Mouse (Mus musculus) thymus, postnatal 25 days (tissue): ENCODE measurements at regions not wholly inside any gene's neighbourhood (a gene's known extent, or its start where the extent isn't known, plus 50 kb on each side); places are given as distances from the start of the nearest gene placed in this dataset.

Experiments
- DNase-seq: peaks from one replicate; pipeline ENCODE4 v3.0.0; 2022

DNA sequence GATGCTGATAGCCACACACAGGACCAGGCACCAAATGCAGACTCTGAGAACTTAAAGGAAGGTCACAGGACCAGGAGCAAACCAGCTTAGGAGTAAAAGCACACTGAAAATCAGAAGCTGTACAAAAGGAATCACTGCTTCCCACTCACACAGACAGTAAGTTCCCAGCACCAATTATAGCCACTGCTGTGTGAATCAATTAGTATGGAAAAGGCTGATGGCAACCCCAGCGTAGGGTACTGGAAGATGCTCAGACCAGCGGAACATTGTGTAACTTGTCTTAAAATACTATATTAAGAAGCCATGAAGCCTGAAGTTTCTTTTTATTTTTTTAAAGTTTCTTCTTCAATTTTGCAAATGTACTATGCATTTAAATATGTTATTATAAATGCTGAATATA, 115.8 kb downstream of the Lnpk start:
- no peak for DNase-seq

DNA sequence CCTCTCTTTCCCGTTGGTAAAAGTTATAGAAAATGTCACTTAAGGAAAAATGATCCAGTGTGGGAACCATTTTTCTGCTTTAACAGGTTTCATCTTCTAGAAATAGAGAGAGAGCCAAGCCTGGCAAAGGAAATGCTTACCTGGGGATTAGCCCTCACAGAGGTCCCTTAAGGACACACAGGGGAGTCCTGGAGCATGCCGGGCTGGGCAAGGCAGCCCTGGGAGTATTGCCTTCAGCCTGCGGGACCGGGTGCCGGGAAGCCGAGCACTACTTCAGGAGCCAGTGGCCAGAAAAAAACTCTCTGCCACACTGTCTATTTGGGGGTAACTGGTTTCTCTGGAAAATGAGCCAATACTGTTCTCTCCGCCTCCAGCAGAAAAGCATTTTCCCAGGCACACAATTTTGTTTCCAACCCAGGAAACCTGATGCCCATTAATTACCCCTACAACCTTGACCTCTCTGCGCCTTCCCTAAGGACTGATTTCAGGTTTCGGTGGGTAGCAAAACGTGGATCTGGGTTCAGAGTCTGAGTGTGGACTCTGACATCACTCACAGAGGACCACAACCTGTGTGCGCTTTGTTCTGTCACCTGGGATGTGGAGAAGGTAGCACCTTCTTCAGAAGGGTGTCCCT, 117.9 kb downstream of the Lnpk start:
- no peak for DNase-seq

DNA sequence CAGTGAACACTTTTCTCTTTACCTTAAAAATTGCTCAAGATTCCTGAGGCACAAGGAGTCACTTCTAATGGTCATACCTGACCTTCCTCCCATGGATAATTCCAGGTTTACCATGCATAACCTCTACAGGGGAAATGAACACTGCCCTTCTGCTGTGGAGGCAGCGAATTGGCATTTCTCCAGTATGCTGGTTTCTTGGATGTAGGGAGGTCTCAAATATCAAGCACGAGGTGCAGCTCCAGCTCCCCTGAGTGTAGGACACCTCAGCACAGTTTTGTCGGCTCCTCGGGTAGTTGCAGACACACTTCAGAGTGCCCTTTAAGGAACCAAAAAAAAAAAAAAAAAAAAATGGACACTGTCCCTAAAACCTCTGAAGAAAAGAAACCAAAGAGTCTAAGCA, 124.8 kb downstream of the Lnpk start:
- DNase-seq: no peak

DNA sequence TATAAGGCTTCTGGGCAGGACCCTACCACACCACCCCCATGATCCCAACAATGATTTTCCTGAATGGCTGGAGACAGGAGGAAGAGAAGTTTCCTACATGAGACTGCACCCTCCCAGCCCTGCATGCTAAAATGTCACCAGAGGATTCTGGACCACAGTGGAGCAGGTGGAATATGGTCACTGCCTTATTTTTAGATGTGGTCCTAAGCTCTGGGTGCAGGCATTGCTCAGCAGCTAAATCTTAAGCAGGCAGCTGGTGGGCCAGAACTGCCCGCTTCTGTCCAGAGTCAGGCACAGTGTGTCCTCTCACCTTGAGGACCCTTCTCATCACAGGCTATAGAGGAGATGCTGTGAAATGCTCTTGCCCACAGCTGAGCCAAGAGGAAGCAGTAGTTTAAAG, 126.6 kb downstream of the Lnpk start:
- DNase-seq: no peak

DNA sequence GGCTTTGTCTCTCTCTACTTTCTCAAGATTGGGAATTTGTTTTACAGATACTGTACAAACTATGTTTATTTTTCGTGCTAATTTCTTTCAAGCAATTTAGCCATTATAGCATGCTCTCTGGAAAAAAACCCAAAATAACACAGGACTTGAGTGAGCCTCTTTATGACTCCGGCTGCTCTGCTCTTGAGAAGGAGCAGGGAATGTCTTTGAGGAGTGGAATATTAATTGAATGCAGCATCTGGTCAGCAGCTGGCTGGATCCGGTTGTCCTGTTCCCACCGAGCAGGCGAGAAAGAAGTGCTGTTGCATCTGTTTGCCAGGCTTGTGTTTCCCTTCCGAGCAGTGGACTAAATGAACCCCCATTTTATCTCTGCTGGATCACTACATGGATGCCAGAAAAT, 127.7 kb downstream of the Lnpk start:
- DNase-seq: no peak

DNA sequence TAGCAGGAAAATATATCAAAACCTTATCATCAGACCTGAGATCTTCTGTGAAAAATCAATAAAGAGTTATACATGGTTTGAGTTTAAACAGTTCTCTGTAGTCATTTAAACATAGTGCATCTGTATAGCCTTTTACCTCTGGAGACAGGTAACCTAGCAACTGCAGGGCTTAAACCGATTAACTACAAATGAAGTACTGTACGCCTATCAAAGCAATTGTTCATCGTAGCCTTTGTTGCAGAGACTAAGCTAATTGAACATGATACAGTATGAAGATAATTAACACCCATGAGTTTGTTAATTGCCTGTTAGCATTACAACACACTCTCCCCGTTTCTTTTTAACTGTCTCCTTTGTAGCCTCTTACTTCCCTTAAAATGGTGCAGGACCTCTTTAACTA, 128.2 kb downstream of the Lnpk start:
- DNase-seq: no peak

DNA sequence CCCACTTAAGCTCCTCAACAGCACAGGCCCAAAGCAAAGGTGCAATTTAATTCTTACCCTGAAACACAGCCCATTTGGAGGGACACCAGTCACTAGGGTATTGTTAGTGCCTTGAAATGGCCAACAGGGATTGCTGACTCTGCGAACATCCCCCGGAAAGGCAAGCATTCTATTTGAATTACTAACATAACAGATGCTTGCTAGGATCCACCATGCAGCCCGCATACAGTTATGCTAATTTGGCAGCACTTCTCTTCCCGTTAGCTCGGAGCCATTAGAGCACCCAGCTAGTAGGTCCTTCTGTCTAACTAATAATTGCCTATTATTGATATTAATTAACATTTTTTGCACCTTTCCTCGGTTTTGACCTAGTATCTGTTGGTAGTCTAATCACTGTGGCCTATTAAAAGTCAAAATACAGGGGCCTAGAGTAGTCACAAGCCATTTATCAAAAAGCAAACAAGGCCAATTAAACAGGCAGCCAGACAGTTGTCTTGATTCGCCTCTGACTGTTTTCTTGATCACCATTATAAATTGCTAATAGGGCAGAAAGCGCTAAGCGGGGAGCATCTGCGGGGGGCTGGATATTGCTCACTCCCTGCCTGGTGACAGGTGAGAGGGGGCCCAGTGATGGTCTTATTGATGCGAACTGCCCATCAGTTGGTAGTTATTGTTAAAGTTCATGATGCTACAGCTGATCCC, 129.0 kb downstream of the Lnpk start:
- no peak for DNase-seq

DNA sequence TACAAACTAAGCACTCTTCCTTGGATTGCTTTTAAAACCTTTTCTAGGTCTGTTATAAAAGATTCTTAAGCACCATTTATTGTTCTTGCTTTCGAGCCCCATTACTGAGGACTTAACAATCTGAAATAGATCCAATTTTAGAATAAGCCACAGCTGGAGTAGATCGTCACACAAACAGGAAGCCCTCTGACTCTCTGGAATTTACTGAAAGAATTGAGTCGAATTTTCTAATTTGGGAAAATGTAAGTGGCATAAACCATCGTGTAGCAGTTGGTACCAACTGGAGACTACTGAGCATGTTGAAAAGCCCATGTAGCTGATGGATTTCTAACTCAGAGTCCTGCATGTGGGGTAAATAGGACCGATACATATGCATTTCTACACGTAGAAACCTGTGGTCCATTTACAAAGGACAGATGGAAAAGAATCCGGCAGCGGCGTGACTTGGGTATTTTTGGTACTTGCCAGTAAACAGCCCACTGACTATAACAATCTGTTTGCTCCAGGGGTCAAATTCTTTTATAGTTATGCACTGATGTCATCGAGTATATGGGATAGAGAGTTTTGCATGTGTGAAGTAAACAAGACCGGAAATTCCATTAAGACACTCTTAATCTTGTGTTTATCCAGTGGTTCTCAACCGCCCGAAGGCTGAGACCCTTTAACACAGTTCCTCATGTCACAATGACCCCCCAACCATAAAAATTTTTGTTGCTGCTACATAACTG, 143.9 kb downstream of the Lnpk start:
- no peak for DNase-seq

DNA sequence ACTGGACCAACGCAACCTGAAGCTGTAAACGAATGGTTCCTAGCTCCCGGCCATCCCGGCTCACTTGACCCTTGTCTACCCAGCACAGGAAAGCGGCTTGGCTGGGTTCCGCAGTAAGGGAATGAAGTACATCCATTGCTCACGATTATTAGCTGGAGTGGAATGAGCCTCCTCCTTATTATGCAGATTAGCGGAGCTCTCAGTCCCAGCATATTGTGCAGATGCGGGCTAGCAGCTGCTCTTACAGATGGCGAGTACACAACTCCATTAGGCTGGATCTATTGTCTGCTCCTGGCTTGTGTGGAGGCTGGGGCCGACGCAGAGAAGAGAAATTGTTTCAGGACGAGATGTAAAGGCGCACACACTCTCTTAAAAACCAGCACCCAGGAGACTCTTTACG, 152.5 kb downstream of the Lnpk start:
- DNase-seq: no peak

DNA sequence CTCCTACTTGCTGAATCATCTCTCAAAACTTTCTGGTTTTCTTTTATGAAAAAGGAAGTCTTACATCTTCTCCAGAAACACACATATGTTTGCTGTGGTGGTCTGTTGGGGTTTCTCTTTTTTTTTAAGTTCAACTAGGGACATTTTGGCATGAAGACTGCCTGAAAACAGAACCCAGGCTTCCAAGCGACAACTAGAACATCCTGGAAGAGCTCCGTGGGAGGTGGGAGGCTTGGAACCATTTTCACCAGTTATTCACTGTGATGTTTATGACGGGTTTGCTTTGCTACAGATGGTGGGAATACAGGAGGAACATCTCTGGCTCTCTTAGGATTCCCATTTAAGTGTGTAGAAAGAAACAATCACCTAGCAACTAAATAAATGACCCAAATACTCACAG, 154.5 kb downstream of the Lnpk start:
- DNase-seq: no peak

DNA sequence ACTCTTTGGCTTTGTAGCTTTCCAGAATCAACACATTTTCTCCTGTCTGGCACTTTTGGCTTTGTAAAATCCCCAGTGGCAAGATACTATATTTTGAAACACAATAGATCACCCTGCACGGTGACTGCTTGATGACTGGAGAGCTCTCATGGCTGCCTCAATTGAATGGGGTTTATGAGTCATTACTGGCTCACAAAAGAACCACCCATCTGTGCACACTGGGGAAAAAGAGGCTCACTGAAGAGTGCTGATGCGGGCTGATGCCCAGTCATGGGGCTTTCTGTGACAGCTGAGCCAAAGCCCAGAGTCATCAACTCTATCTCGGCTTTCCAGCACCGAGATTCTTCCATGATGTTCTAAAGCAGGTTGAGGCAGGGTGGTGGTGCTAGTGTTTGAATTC, 163.1 kb downstream of the Lnpk start:
- DNase-seq: no peak

DNA sequence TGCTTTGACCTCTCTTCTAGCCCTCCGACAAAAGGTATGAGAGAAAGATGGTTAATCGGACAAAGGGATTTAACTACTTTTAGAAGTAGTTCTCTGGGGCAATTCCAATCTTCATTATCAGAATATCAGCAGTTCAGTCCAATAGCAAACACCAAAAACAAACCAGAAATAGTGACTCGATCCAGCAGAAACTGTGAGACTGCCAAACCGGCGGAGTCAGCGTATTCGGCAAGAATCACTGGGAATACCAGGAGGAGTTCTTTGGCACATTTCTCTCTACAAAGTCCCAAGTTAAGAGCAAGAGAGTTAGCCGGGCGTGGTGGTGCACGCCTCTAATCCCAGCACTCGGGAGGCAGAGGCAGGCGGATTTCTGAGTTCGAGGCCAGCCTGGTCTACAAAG, 164.5 kb downstream of the Lnpk start:
- no peak for DNase-seq

DNA sequence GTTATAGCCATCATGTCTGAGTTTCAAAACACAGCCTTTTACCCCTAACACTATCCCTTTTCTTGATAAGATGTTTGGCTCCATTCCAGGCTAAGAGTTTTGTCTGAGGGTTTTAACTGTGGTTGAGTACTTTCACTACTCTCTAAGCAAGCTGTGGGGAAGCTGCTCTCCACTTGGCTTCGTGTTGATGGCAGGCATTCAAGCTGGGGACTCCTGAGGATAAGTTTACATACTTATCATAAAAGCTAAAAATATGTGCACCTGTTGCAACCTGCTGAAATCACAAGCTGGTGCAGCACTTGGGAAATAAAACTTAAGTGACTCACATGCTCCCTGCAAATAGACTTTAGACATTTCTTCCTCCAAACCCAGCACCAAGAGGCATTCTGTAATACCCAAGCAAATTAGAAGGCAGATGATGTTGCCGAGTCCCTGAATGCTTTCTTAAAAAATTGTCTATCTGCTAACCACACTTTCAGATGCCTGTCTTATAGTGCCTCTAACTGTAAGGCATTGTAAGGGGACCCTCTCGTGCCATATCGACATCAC, 169.3 kb downstream of the Lnpk start:
- no peak for DNase-seq

DNA sequence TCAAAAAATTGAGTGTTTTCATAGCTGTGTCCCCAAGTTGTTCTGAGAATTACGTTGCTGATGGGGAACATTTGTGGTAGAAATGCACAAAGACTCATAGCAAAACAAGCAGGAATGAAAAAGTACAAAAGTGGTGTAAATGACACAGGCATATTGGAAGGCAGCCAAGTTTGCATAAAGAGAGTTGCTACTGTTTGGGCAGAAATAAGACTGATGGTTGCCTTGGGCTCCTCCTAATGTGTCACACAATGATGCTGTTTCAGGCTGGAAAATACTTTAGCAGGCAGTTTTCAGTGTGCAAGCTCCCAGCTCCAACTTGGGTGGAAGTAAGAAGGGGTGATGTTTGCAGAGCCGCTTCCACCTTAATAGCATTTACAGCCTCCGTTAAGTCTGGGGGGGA, 174.7 kb downstream of the Lnpk start:
- no peak for DNase-seq

DNA sequence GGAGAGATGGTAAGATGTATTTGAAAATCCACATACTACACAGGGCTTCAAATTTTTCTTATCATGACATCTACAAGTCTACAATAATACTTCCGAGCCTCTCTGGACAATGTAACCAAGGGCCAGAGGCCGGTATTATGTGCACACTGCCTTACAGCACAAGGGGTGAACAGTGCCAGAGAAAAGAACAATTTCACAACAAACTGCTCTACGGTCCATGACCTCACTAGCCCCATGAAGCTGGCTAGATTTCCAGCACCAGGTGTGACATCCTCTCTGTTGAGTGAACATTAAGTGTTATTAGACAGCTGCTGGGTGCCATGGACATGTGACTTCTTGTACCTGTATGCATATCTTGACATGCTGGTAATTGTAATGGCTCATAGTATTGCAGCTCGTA, 188.2 kb downstream of the Lnpk start:
- no peak for DNase-seq

DNA sequence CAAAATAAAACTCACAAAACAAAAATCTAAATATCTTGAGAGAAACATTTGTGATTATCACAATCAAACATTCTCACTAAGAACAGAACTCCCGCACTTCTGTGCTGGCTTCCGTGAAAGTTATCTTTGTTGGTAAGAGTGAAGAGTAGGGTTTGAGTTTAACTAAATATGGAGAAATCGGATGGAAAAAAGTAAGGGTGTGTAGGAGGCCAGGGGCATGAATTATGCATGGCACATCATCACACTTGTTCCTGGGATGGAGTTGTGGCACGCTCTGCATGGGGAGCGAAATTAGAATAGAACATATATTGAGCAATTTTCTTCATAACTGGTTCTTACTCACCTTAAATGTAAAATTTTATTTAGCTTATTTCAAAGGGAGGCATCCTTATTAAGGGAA, 191.2 kb downstream of the Lnpk start:
- DNase-seq: no peak

DNA sequence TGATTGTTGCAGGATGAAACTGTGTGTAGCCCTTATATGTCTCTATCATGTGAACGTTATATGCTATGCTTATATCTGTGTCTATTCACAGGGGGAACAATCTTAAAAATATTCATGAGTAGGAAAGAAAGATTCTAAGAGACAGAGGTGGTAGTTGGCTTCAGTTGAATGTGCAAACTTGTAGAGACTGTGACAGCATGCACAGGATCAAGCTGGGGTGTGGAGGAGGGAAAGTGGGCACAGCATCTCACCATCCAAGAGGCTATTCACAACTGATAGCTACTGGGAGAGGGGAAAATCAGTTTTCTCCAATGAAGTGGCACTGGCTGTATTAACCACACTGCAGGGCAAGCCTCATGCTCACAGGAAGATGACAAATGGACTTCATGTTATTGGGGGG, 194.3 kb downstream of the Lnpk start:
- DNase-seq: no peak

DNA sequence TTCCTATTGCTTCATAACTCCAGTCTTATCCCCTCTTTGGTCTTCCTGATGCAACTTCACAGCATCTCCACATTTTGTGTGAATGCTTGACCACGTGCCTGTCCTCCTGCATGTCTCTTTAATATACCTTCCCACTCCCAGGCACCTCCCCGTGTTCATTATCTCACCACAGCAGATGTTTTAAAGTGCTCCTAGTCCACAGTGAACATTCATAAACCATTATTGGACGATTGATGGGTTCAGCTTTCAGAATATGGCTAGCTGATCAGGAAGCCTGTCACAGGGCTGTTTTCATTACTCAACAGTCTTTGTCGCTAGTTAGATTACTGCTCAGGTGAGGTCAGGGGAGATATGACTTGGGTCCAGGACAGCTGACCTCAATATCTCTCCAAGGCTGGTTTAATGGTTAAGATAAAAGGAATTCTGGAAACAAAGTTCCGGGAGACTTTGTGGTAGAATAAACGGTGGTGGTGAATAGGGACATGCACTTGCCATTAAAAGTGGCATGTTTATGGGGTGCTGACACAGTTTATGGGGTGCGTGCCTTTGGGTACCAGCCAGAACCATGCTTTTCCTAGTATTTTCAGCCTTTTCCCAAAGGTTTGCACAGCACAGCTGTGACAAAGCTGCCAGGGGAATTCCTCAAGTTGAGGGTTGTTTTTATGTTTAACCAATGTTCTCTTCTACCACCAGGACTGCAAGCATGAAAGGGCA, 198.5 kb downstream of the Lnpk start:
- no peak for DNase-seq

DNA sequence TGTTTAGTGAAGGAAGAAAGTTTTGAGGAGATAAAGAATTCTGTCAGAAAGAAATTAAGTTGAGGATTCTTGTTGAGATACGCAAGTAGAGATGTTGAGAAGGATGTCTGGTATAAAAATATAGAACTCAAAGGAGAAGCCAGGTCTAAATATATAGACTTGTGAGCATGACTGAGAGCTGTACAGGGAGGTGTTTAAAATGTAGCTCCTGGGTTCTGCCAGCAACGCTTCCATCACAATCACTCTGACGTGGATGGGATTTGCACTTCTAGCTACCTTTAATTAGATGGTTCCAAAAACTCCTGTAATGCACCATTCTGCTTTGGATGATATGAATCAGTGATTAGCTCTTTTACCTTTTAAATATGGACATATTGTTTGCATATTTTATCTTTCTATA, 200.5 kb downstream of the Lnpk start:
- no peak for DNase-seq

DNA sequence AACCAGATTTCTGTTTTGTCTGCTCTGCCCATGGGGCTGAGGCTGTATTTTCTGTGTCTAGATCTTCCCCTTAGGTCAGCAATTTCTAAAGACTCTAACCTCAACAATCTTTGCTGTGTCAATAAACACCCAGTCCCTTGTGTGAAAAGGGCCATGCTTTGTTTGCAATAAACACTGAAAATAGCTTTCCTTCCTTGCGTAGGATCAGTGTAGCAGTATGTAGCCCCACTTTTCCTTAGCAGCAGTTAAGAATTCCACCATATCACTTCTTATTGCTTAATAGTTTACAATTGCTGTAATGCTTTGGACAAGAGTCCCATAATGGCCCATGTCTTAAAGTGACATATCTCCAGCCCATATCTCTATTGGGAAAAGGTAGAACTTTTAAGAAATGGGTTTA, 205.3 kb downstream of the Lnpk start:
- DNase-seq: no peak

DNA sequence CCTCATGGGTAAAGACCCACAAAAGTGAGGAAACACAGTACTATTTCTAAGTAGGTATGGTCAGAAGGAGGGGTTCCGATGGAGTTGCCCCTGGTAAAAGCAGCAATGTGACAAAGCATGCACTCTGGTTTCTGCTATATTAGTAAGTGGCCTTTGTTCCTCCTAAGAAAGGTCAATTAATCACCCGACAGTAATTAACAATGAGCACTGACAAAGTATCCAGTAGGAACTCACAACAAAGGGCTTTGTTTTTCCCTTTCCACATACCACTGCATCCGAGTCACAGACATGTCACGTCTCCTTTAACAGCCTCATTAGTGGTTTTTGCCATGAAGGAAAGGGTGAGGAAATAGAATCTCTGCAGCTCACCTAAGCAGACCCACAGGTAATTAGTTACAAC, 206.2 kb downstream of the Lnpk start:
- no peak for DNase-seq

DNA sequence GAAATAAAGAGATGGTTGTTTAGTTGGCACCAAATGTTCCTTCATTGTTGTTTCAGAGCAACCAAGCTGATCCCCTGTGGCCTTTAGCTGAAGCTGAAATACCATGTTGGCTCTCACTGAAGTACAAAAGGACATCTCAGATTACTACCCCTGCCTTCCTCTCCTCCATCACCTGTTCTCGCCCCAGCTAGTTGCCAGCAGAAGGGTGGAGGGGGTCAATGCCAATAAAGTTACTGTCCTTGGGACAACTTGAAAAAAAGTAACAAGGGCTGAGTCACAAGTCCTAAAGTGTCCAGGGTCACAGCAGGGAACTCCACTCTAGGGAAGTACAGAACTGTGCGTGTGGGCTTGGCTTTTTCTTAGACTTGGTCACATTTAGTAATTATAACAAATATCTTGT, 216.0 kb downstream of the Lnpk start:
- DNase-seq: no peak

DNA sequence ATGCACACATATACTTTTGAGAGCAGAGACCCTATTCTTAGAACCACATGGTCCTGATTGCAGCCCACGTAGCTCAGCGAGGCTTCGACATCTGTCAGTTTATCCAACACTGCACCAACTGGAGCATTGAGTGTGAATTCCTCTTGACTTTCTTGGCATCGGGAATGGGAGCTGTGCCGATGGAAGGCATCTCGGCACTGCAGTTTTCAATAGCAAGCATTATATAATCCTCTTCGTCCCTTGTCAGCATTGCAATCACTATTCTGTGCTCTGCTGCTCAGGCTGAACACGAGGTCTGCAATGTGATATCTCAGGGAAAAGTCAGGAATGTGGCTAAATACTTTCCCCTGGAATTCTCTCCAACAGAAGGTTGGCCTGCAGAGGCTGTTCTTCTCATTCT, 224.6 kb downstream of the Lnpk start:
- DNase-seq: no peak

DNA sequence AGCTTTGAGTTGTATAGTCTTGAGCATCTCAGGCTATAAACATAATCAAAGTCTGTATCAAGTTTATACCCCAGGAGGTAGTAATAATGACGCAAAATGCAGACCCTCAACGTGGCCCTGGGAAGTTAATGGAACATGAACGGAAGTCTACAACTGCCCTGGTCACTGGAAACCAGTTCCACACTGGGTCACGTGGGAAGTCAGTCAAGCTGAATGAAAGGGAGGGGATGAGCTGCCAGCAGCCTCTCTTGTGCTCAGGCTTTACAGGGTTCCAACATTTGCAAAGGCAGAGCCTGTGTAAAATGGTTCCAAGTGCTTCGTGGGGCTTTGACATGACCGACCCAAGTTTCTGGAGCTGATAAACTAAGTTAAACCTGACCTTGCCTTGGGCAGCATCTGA, 229.4 kb downstream of the Lnpk start:
- no peak for DNase-seq
